Mouse (Mus musculus) embryonic fibroblast, embryonic 13.5 days (primary cell): Measurements from ENCODE around the gene Cpt1a. TPM values are rescaled to one million over a fixed set of nuclear protein-coding genes. Genes with fewer than 3 reads are reported as not detected.
A peak's percentile ranks its signal among the peaks of the same experiment; 100 is the strongest.

ENCODE experiments used
- H3K27ac ChIP-seq: 2 replicates; pipeline ENCODE4 v1.5.1; 2012; ENCODE audit warnings: low read length, control low read depth, inconsistent platforms; ENCODE audit not compliant: insufficient read depth
- H3K4me1 ChIP-seq: 2 replicates; pipeline ENCODE4 v1.6.1; 2011; ENCODE audit warnings: low read length; ENCODE audit not compliant: control insufficient read depth, insufficient read depth
- H3K4me3 ChIP-seq: 2 replicates; pipeline ENCODE4 v1.5.1; 2011; ENCODE audit warnings: mild to moderate bottlenecking, control low read depth, low read length; ENCODE audit not compliant: insufficient read depth
- CTCF ChIP-seq: IDR thresholded peaks from 2 replicates; pipeline ENCODE4 v1.5.1; 2011; ENCODE audit warnings: mild to moderate bottlenecking, control low read depth, low read length, moderate library complexity, borderline replicate concordance; ENCODE audit not compliant: insufficient read depth
- POLR2A ChIP-seq: IDR thresholded peaks from 2 replicates; pipeline ENCODE4 v1.6.1; 2011; ENCODE audit warnings: low read depth, mild to moderate bottlenecking, control low read depth, low read length, moderate library complexity
- polyA plus RNA-seq: library from polyadenylated mRNA; stranded (reverse); fragments of >200 nt; gene quantifications from 2 replicates; pipeline ENCODE4 v1.2.4, GENCODE M21; 2011; ENCODE audit warnings: low read depth; ENCODE audit not compliant: missing spikeins, insufficient read length

Gene Cpt1a
- polyA plus RNA-seq, 1 experiment, result 38.0 TPM

DNA sequence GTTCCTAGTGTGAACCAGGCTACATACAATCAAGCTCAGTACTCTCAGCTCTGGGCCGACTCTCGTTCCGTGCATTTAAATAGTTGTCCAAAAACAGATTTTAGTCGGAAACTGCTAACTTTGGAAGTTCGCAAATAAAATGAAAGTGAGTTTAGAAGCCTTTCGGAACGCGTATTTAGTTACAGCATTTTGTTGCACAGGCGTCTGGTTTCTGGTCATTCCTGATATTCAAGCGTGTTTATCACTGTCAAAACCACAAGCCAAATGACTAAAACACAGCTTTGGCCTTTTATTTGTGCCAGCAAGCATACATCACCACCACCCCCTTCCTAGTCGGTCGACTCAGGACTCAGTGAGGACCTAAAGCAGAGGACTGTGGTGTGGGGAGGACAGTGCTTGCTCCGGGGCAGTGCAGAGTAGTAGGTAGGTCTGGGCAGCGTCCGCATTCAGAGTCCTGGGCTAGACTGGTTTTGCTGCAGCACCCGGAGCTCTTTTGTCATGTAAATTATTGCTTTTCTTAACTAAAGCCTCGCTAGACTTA lies 2.2 kb downstream of the Cpt1a start:
- peak overlapping the region; percentile 55 for H3K4me3 ChIP-seq
- H3K27ac ChIP-seq, result peak overlapping the region; percentile 86
- TF ChIP-seq POLR2A (peak; percentile 34), CTCF (no peak)
- H3K4me1 ChIP-seq, result peaks cover 3% of the 10 kb centered on the region

DNA sequence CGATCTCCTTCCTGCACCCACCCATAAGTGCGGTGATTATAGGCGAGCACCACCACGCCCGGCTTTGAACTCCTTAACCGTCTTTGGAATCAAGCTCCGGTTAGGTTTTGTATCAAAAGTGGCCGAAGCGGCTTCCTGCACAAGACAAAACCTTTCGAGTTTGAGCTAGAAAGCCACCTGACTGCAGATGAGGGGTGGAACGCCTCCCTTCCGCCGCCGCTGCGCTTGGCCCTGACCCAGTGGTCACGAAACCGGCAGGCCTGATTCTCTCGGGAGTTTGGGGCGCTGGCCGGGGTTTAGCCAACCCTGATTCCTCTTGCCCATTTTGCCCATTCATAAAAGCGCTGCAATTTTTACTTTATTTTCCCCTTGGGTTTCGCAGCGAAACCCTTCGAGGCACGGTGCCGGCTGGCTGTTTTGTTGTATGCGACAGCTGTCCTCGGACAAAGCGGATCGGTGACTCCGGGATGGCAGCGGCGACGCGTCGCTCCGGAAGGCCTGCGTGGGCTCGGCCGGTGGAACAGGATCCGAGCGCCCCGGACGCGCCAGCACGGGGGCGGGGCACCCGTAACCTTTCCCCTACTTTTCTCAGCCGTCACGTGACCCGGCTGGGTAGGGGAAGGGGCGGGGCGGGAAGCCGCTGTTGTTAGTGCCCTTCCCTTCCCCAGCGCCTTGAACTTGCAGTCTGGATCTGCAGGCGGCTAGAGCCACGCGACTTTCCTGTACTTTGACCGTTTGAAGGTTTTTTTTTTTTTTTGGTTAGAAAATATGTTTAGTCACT lies 3.0 kb downstream of the Cpt1a start:
- peaks cover 3% of the 10 kb centered on the region for H3K4me1 ChIP-seq
- H3K4me3 ChIP-seq, result peak overlapping the region; percentile 55
- TF ChIP-seq POLR2A (peak; percentile 60), CTCF (no peak)
- peak overlapping the region; percentile 89 for H3K27ac ChIP-seq

- Histone ChIP-seq H3K27ac (peak overlapping the region; percentile 89), H3K4me3 (peak overlapping the region; percentile 30), H3K4me1 (peaks cover 3% of the 10 kb centered on the region)
- TF ChIP-seq POLR2A, result no peak
- TF ChIP-seq CTCF, result no peak
Observed at GRCm38 (mm10) chr19:3325771-3326478, 3.8 kb downstream of the Cpt1a start.

GRCm38 (mm10) chr19:3326479-3327047 lies 4.4 kb downstream of the Cpt1a start:
- Histone ChIP-seq H3K4me3 (no peak overlapping the region), H3K4me1 (peaks cover 3% of the 10 kb centered on the region), H3K27ac (no peak overlapping the region)
- TF ChIP-seq POLR2A (no peak), CTCF (no peak)

DNA sequence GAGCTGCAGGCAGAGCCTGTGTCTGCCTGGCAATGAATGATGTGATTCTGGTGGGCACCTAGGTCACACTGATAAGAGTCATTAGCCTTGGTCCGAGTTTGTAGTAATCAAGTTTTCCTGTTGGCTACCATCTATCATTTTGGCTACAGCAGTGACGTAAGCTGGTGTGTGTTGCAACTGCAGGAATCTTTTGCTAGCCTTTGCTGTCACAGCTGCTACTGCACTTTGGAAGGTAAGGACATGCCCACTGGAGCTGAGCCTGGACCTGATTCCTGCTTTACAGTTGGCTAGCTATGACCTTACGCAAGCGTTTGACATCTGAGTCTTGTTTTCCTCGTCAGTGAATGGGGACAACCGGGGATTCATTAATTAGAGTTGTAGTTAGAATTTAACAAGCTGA lies 11.1 kb downstream of the Cpt1a start:
- Histone ChIP-seq H3K4me3 (no peak overlapping the region), H3K4me1 (peaks cover 5% of the 10 kb centered on the region; the same call in 1 of the 2 replicates), H3K27ac (no peak overlapping the region)
- no peak for TF ChIP-seq POLR2A

DNA sequence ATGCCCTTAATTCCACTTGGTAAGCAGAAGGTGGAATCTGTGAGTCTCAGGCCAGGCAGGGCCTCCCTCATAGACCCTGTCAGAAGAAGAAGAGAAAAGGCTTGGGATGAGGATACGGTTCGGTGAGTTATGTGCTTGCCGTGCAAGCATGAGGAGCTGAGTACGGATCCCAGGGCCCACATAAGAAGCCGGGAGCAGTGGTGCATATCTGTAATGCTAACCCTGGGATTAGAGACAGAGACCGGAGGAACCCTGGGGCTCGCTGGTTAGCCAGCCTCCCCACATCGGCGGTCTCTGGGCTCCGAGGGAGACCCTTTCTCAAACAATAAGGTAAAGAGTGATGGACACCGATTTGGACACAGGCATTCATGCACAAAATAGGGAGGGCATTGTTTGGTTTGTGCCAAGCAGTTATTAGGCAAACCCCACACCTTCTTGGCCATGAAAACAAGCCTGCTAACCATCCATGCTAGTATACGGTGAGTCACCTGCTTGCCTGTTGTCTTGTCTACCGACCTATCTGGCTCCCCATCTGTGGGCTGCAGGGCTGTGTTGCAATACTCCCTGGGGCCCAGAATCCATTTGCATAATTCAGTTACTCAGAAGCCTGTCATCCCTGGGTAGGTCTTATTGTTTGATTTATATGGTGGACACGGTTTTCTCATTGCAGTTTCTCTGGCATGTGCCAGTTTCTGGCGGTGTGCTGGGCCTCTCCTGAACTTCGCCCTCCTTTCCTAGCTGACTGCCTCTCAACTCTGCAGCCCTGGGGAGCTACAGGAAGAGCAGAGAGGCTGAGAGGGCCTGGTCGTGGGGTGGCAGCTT lies 11.8 kb downstream of the Cpt1a start:
- Histone ChIP-seq H3K4me3 (no peak overlapping the region), H3K4me1 (peaks cover 5% of the 10 kb centered on the region; the same call in 1 of the 2 replicates), H3K27ac (no peak overlapping the region)
- TF ChIP-seq CTCF (no peak), POLR2A (no peak)

DNA sequence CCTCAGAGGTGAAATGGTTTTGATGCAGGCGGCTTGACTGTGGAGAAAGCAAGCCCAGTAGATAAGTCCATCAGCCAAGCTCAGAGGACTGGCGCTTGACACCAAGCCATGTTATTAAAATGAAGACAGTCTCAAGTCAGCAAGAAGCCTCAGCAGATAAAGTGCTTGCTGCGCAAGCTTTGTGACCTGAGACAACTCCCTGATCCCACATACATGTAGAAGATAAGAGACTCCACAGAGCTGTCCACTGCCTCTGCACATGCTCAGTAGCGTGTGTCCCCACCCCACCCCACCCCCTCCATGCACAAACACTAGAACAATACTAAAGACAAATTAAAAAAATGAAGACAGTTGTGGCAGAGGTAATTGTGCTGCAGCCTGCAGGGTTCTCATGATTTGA lies 12.4 kb downstream of the Cpt1a start:
- Histone ChIP-seq H3K4me1 (peaks cover 5% of the 10 kb centered on the region; the same call in 1 of the 2 replicates), H3K27ac (no peak overlapping the region), H3K4me3 (no peak overlapping the region)
- TF ChIP-seq CTCF, result no peak
- no peak for TF ChIP-seq POLR2A

GRCm38 (mm10) chr19:3335917-3336316 lies 13.8 kb downstream of the Cpt1a start:
- Histone ChIP-seq H3K4me3 (no peak overlapping the region), H3K4me1 (peaks cover 5% of the 10 kb centered on the region; the same call in 1 of the 2 replicates), H3K27ac (no peak overlapping the region)
- no peak for TF ChIP-seq CTCF
- no peak for TF ChIP-seq POLR2A

- Histone ChIP-seq H3K27ac (no peak overlapping the region), H3K4me3 (no peak overlapping the region), H3K4me1 (peaks cover 5% of the 10 kb centered on the region; the same call in 1 of the 2 replicates)
- TF ChIP-seq POLR2A (no peak), CTCF (no peak)
Observed at GRCm38 (mm10) chr19:3336485-3337255, 14.5 kb downstream of the Cpt1a start.
